Mouse (Mus musculus): ENCODE measurements at regions not wholly inside any gene's neighbourhood (a gene's known extent, or its start where the extent isn't known, plus 50 kb on each side); places are given as distances from the start of the nearest gene placed in this dataset.

- Histone ChIP-seq H3K4me1 (0 out of 2 replicates have a peak, but pooled peaks cover 4% of the 10 kb centered on the region), H3K27ac (no peak overlapping the region), H3K9ac (no peak overlapping the region), H3K9me3 (no peaks in the 10 kb centered on the region), H3K4me2 (no peak overlapping the region), H3K36me3 (no peaks in the 10 kb centered on the region), H3K27me3 (no peaks in the 10 kb centered on the region), H3K4me3 (no peak overlapping the region)
- 40% methylated on average over 1 of the region's 1 CpGs for WGBS
- no peak for ATAC-seq (ENCODE audit: insufficient number of reproducible peaks, low FRiP score, low TSS enrichment, low read depth)
Observed at GRCm38 (mm10) chr11:19673012-19673411, 251.2 kb upstream of the Spred2 start.

- H3K36me3 ChIP-seq: no peaks in the 10 kb centered on the region
- H3K9ac ChIP-seq: no peak overlapping the region
- no peaks in the 10 kb centered on the region for H3K9me3 ChIP-seq
- no peak overlapping the region for H3K4me2 ChIP-seq
- WGBS: 88% methylated on average over 1 of the region's 1 CpGs
- no peak for ATAC-seq (ENCODE audit: insufficient number of reproducible peaks, low FRiP score, low TSS enrichment, low read depth)
- no peaks in the 10 kb centered on the region for H3K27me3 ChIP-seq
- H3K27ac ChIP-seq: no peak overlapping the region
- H3K4me3 ChIP-seq: no peak overlapping the region
- no peaks in the 10 kb centered on the region for H3K4me1 ChIP-seq
Observed at GRCm38 (mm10) chr11:19676514-19676913, 247.7 kb upstream of the Spred2 start.

- H3K4me2 ChIP-seq: no peak overlapping the region
- H3K4me3 ChIP-seq: no peak overlapping the region
- H3K9me3 ChIP-seq: no peaks in the 10 kb centered on the region
- H3K27ac ChIP-seq: no peak overlapping the region
- WGBS: 41% methylated on average over 2 of the region's 2 CpGs
- no peak for ATAC-seq (ENCODE audit: insufficient number of reproducible peaks, low FRiP score, low TSS enrichment, low read depth)
- no peak overlapping the region for H3K9ac ChIP-seq
- H3K4me1 ChIP-seq: no peaks in the 10 kb centered on the region
- no peaks in the 10 kb centered on the region for H3K27me3 ChIP-seq
- no peaks in the 10 kb centered on the region for H3K36me3 ChIP-seq
Observed at GRCm38 (mm10) chr11:19679041-19679440, 245.1 kb upstream of the Spred2 start.

GRCm38 (mm10) chr11:19679669-19680068, 244.5 kb upstream of the Spred2 start:
- Histone ChIP-seq H3K27me3 (no peaks in the 10 kb centered on the region), H3K9me3 (no peaks in the 10 kb centered on the region), H3K27ac (no peak overlapping the region), H3K36me3 (no peaks in the 10 kb centered on the region), H3K9ac (no peak overlapping the region), H3K4me1 (no peaks in the 10 kb centered on the region), H3K4me2 (no peak overlapping the region), H3K4me3 (no peak overlapping the region)
- ATAC-seq (ENCODE audit: insufficient number of reproducible peaks, low FRiP score, low TSS enrichment, low read depth): no peak
- 49% methylated on average over 5 of the region's 5 CpGs for WGBS

GRCm38 (mm10) chr11:19701198-19701597, 223.0 kb upstream of the Spred2 start:
- Histone ChIP-seq H3K27ac (no peak overlapping the region), H3K4me3 (no peak overlapping the region), H3K4me2 (no peak overlapping the region), H3K9ac (no peak overlapping the region), H3K27me3 (no peaks in the 10 kb centered on the region; the same call in 1 of the 2 replicates), H3K4me1 (peaks cover 10% of the 10 kb centered on the region), H3K36me3 (no peaks in the 10 kb centered on the region), H3K9me3 (no peaks in the 10 kb centered on the region)
- WGBS: 39% methylated on average over 3 of the region's 3 CpGs
- ATAC-seq (ENCODE audit: insufficient number of reproducible peaks, low FRiP score, low TSS enrichment, low read depth): no peak

- 68% methylated on average over 6 of the region's 6 CpGs for WGBS
- Histone ChIP-seq H3K4me1 (peaks cover 4% of the 10 kb centered on the region; the same call in 1 of the 2 replicates), H3K27ac (no peak overlapping the region)
Observed at GRCm38 (mm10) chr11:19708821-19709220, 215.4 kb upstream of the Spred2 start.

GRCm38 (mm10) chr11:19709337-19709736, 214.8 kb upstream of the Spred2 start:
- Histone ChIP-seq H3K9me3 (no peaks in the 10 kb centered on the region), H3K9ac (no peak overlapping the region), H3K27ac (no peak overlapping the region), H3K36me3 (no peaks in the 10 kb centered on the region), H3K4me3 (no peak overlapping the region), H3K4me2 (no peak overlapping the region), H3K27me3 (peaks cover 10% of the 10 kb centered on the region; the same call in 1 of the 2 replicates), H3K4me1 (peaks cover 4% of the 10 kb centered on the region; the same call in 1 of the 2 replicates)
- no peak for ATAC-seq (ENCODE audit: insufficient number of reproducible peaks, low FRiP score, low TSS enrichment, low read depth)
- WGBS: 38% methylated on average over 8 of the region's 8 CpGs

More at GRCm38 (mm10) chr11:19708821-19709220, 215.4 kb upstream of the Spred2 start:
- H3K9ac ChIP-seq: no peak overlapping the region
- peaks cover 10% of the 10 kb centered on the region; the same call in 1 of the 2 replicates for H3K27me3 ChIP-seq
- H3K4me2 ChIP-seq: no peak overlapping the region
- ATAC-seq (ENCODE audit: insufficient number of reproducible peaks, low FRiP score, low TSS enrichment, low read depth): no peak
- H3K36me3 ChIP-seq: no peaks in the 10 kb centered on the region
- no peaks in the 10 kb centered on the region for H3K9me3 ChIP-seq
- no peak overlapping the region for H3K4me3 ChIP-seq

GRCm38 (mm10) chr11:19713091-19713490, 211.1 kb upstream of the Spred2 start:
- 62% methylated on average over 8 of the region's 8 CpGs for WGBS
- H3K36me3 ChIP-seq: no peaks in the 10 kb centered on the region
- no peaks in the 10 kb centered on the region for H3K9me3 ChIP-seq
- no peak overlapping the region for H3K4me2 ChIP-seq
- no peak overlapping the region for H3K9ac ChIP-seq
- no peak for ATAC-seq (ENCODE audit: insufficient number of reproducible peaks, low FRiP score, low TSS enrichment, low read depth)
- H3K27ac ChIP-seq: no peak overlapping the region
- H3K27me3 ChIP-seq: no peaks in the 10 kb centered on the region
- H3K4me1 ChIP-seq: peaks cover 4% of the 10 kb centered on the region; the same call in 1 of the 2 replicates
- no peak overlapping the region for H3K4me3 ChIP-seq

GRCm38 (mm10) chr11:19713597-19713996, 210.6 kb upstream of the Spred2 start:
- H3K36me3 ChIP-seq: no peaks in the 10 kb centered on the region
- ATAC-seq (ENCODE audit: insufficient number of reproducible peaks, low FRiP score, low TSS enrichment, low read depth): no peak
- no peak overlapping the region for H3K27ac ChIP-seq
- WGBS: 69% methylated on average over 20 of the region's 20 CpGs
- no peak overlapping the region for H3K4me2 ChIP-seq
- no peak overlapping the region for H3K9ac ChIP-seq
- no peaks in the 10 kb centered on the region for H3K9me3 ChIP-seq
- H3K4me1 ChIP-seq: peaks cover 3% of the 10 kb centered on the region; the same call in 1 of the 2 replicates
- H3K27me3 ChIP-seq: no peaks in the 10 kb centered on the region
- no peak overlapping the region for H3K4me3 ChIP-seq

GRCm38 (mm10) chr11:19714211-19714610, 210.0 kb upstream of the Spred2 start:
- H3K4me2 ChIP-seq: no peak overlapping the region

GRCm38 (mm10) chr11:19714888-19715595, 209.1 kb upstream of the Spred2 start:
- no peak for ATAC-seq (ENCODE audit: insufficient number of reproducible peaks, low FRiP score, low TSS enrichment, low read depth)
- Histone ChIP-seq H3K9me3 (no peaks in the 10 kb centered on the region), H3K4me1 (no peaks in the 10 kb centered on the region), H3K4me2 (no peak overlapping the region), H3K4me3 (no peak overlapping the region), H3K9ac (no peak overlapping the region), H3K36me3 (no peaks in the 10 kb centered on the region), H3K27ac (no peak overlapping the region), H3K27me3 (no peaks in the 10 kb centered on the region)
- WGBS: 32% methylated on average over 8 of the region's 8 CpGs

More at GRCm38 (mm10) chr11:19714211-19714610, 210.0 kb upstream of the Spred2 start:
- H3K9ac ChIP-seq: no peak overlapping the region
- no peak for ATAC-seq (ENCODE audit: insufficient number of reproducible peaks, low FRiP score, low TSS enrichment, low read depth)
- no peaks in the 10 kb centered on the region for H3K4me1 ChIP-seq
- H3K27me3 ChIP-seq: no peaks in the 10 kb centered on the region
- WGBS: 16% methylated on average over 5 of the region's 5 CpGs
- no peaks in the 10 kb centered on the region for H3K36me3 ChIP-seq
- H3K27ac ChIP-seq: no peak overlapping the region
- H3K9me3 ChIP-seq: no peaks in the 10 kb centered on the region
- no peak overlapping the region for H3K4me3 ChIP-seq

GRCm38 (mm10) chr11:19718165-19718564, 206.0 kb upstream of the Spred2 start:
- Histone ChIP-seq H3K9ac (no peak overlapping the region), H3K9me3 (no peaks in the 10 kb centered on the region), H3K4me2 (no peak overlapping the region), H3K4me1 (no peaks in the 10 kb centered on the region), H3K27ac (no peak overlapping the region), H3K36me3 (no peaks in the 10 kb centered on the region), H3K4me3 (no peak overlapping the region), H3K27me3 (no peaks in the 10 kb centered on the region)
- WGBS: 95% methylated on average over 9 of the region's 9 CpGs
- no peak for ATAC-seq (ENCODE audit: insufficient number of reproducible peaks, low FRiP score, low TSS enrichment, low read depth)

Data from limb, embryonic 15.5 days (tissue).